Mouse (Mus musculus) erythroid progenitor cell, adult 5-6 weeks (primary cell): Measurements from ENCODE around the gene Trp53. TPM values are rescaled to one million over a fixed set of nuclear protein-coding genes. Genes with fewer than 3 reads are reported as not detected.
A peak's percentile ranks its signal among the peaks of the same experiment; 100 is the strongest.
"Not testable (repeated sequence)": the region's sequence is repeated elsewhere in the genome, so short reads cannot be mapped to it uniquely, and the experiment has no call there.

Experiments used
- ATAC-seq: replicated peaks from 2 replicates; pipeline ENCODE4 v1.8.0; 2016; ENCODE audit warnings: moderate number of reproducible peaks, mild to moderate bottlenecking, moderate TSS enrichment, inconsistent platforms; ENCODE audit not compliant: poor library complexity, low FRiP score, severe bottlenecking
- total RNA-seq, 2 experiments: library from RNA; stranded (forward) in 1 of 2; stranded (reverse) in 1 of 2; fragments of 150-400 nt in 1 of 2; fragments of 186-747, 209-891 nt in 1 of 2; gene quantifications; 2 replicates each; pipeline versions ENCODE4 v1.2.3 to v1.2.4; 2015 to 2017; ENCODE audit warnings: low replicate concordance in 2 of 2

The Trp53 gene
- total RNA-seq (2015; ENCODE audit: low replicate concordance) (38.2 and 75.9 TPM in 2 replicates), total RNA-seq (2017; ENCODE audit: low replicate concordance) (12.2 TPM in 2 replicates)

DNA sequence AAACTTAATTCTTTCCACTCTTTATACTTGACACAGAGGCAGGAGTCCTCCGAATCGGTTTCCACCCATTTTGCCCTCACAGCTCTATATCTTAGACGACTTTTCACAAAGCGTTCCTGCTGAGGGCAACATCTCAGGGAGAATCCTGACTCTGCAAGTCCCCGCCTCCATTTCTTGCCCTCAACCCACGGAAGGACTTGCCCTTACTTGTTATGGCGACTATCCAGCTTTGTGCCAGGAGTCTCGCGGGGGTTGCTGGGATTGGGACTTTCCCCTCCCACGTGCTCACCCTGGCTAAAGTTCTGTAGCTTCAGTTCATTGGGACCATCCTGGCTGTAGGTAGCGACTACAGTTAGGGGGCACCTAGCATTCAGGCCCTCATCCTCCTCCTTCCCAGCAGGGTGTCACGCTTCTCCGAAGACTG, at the start of gene Trp53, which contains the start of gene Wrap53:
Gene Trp53, plus strand, starts transcription at position 269 of the 424 bp plus-strand sequence.
Gene Wrap53, minus strand, starts transcription at position 165 of the 424 bp plus-strand sequence.
- peak; percentile 58 for ATAC-seq

DNA sequence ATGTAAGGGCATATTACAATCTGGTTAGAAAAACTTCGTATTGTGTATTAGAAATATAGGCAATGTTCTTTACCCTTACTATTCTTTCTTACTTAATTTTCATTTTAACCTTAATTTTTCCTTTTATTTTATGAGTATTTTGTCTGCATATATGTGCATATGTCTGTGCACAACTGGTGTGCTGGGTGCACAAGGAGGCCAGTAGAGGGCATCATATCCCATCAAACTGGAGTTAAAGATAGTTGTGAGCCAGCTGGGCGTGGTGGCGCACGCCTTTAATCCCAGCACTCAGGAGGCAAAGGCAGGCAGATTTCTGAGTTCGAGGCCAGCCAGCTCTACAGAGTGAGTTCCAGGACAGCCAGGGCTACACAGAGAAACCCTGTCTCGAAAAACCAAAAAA, 49.4 kb upstream of the Trp53 start:
- not testable (repeated sequence) for ATAC-seq

- ATAC-seq = no peak
Measured at GRCm38 (mm10) chr11:69532480-69533150, 47.5 kb upstream of the Trp53 start.

DNA sequence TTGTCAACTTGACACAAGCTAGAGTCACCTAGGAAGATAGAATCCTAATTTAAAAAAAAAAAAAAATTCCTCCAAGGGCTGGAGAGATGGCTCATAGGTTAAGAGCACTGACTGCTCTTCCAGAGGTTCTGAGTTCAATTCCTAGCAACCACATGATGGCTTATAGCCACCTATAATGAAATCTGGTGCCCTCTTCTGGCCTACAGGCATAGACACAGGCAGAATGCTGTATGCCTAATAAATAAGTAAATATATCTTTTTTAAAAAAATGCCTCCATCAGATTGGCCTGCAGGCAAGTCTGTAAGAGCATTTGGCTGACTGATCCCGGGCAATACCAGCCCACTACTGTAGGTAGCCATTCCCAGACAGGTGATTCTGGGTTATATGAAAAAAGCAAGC, 45.2 kb upstream of the Trp53 start:
- ATAC-seq = no peak

- ATAC-seq = no peak
Measured at GRCm38 (mm10) chr11:69540700-69541099, 39.5 kb upstream of the Trp53 start.

DNA sequence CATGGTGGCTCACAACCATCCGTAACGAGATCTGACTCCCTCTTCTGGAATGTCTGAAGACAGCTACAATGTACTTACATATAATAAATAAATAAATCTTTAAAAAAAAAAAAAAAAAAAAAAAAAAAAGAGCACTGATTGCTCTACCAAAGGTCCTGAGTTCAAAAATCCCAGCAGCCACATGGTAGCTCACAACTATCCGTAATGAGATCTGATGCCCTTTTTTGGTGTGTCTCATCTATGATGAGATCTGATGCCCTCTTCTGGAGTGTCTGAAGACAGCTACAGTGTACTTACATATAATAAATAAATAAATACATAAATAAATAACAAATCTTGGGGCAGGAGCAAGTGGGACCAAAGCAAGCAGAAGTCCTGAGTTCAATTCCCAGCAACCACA, 38.4 kb upstream of the Trp53 start:
- not testable (repeated sequence) for ATAC-seq

DNA sequence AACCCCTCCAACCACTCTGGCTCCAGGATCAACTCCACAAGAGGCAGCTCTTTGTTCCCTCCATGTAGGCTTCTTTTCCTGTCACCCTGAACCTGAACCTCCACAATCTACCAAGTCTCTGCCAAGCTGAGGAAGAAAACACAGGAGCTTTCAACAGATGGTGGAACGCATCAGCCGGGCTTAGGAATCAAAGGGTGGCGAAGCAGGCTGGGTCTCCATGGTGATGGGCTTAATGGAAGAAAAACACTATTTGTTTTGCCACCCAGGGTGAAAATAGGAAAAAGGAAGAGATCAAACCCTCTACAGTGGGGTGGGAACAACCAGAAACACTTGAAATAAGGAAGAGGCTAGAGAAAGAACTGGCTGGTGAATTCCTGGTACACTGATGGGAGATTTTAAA, 36.6 kb upstream of the Trp53 start:
- ATAC-seq = no peak

DNA sequence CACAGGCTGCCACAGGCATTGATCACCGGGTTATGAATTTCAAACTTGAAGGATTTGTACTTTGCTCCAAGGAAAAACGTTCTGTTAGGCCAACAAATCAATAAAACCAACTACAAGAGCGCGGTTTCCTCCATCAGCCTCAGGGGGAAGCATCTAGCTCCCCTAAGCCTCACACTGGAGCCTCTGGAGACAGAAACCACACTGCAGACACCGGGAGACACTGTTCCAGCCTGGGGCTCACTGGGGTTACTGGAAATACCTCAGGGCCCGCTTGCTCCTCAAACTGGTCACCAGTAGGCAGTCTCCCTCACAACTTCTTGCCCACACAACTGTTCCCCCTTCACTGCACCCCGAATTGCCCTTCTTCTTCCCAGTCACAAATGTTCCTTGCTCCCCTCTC, 34.2 kb upstream of the Trp53 start:
- ATAC-seq = no peak

- ATAC-seq = 0 out of 2 replicates have a peak, but pooled peaks have one; percentile 17
Measured at GRCm38 (mm10) chr11:69546423-69547053, 33.6 kb upstream of the Trp53 start.

- ATAC-seq = no peak
Measured at GRCm38 (mm10) chr11:69547071-69547470, 33.1 kb upstream of the Trp53 start.

DNA sequence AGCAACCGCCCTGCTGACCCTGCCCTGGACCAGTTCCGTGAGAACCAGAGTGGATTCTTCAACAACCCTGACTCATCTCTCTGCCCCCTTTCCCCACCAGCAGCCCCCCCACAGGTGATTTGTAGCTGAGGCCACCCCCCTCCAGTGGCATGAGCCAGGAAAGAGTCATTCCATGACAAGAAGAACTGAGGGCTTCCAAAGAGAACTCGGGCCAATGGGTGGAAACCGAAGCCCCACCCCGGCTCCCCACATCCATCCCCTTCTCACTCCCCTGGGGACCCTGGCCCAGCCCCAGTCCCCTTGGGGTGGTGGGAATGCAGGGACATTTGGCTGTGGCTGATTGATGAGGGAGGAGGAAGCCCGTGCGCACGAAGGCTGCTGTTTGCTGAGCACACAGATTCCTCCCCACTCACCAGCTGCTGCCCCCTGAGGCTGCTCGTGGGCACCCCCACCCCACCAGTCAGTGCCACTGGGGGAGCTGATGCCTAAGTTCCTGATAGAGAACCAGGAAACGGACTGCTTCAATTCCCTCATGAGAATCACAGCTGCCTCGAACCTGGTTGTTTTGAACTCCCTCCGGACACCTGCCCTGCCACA, 31.0 kb upstream of the Trp53 start, which contains the start of gene Dnah2:
Gene Dnah2, minus strand, starts transcription at position 51 of the 597 bp plus-strand sequence.
- no peak for ATAC-seq

GRCm38 (mm10) chr11:69551310-69551709, 28.8 kb upstream of the Trp53 start:
- ATAC-seq = no peak

GRCm38 (mm10) chr11:69552622-69553340, 27.4 kb upstream of the Trp53 start:
- no peak for ATAC-seq

DNA sequence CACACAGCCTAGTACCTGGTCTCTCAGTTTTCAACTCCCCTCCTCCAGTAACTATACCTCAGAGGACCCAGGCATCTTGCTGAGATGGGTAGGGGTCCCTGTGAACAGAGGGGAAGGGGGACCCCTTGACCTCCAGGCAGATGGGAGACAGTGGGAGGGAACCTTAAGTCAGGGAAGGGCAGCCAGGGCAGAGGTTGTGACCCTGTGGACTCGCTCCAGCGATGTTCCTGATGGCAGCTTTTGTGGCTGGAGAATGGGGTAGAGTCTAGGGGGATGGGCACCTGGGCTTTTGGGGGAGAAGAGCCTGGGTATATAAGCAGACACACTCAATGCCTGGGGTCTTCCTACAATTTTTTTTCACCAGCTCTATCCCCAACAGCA, 26.8 kb upstream of the Trp53 start:
- no peak for ATAC-seq

DNA sequence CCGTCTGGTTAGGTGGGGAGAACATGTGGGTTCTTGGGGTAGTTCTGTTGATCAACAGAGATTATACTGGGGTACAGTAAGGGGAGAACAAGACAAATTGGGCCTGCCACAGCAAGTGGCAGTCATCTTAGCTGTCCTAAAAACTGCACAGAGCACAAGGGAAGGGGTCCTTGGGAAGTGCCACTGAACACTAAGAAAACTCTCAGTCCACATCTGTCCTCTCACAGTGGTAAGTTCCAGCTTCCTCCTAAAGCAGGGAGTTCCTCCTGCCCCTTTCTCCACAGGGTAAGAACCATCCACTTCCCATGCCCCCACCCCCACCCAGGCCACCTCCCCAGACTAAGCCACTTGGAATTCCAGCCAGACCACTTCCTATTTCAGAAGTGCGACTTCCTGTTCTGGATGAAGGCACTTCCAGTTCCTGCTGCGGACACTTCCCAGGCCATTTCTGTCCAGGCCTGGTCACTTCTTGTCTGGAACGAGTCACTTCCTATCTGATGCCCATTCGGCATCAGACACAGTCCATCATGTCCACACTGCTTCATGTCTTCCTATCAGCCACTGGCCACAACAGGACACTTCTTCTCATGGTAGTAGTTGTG, 25.5 kb upstream of the Trp53 start:
- ATAC-seq = no peak

DNA sequence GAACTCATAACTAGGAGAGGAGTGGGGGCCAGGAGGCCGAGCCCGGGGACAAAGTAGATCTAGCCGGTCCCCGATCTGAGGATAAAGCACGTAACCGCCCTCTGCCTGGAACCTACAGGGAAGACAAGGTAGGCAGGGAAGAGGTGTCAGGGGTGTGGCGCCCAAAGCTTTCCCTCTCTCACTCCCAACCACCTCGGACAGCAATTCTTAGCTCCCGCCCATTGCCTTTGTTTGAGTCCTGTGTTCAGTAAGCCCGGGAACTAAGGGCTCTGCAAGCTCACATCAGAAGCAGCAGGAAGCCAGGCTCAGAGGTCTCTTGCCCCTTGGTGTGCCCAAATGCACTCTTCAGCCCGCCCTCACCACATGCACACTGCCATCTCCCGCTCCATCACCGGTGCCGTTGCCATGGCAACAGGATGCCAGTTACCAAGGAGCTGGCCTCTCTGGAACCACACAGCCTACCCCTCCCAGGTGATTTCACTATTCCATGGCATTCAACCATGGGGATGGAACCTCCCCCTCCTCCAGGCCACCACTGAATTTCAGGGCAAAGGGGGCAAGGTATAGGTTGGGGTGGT, 22.7 kb upstream of the Trp53 start:
- no peak for ATAC-seq

GRCm38 (mm10) chr11:69558756-69559155, 21.4 kb upstream of the Trp53 start:
- ATAC-seq = no peak

GRCm38 (mm10) chr11:69559183-69559582, 21.0 kb upstream of the Trp53 start:
- no peak for ATAC-seq
